Mouse (Mus musculus) ovary, adult 18-20 months (tissue): ENCODE data around the gene Arsj.

Experiments
- DNase-seq: peaks from one replicate; pipeline ENCODE4 v3.0.0; 2022; ENCODE audit warnings: low spot score, mixed read lengths

Gene Arsj

GRCm38 (mm10) chr3:126402836-126403235 is 39.4 kb downstream of the Arsj start:
- no peak for DNase-seq

- DNase-seq = no peak
Observed at GRCm38 (mm10) chr3:126404199-126404598, 40.7 kb downstream of the Arsj start.

DNA sequence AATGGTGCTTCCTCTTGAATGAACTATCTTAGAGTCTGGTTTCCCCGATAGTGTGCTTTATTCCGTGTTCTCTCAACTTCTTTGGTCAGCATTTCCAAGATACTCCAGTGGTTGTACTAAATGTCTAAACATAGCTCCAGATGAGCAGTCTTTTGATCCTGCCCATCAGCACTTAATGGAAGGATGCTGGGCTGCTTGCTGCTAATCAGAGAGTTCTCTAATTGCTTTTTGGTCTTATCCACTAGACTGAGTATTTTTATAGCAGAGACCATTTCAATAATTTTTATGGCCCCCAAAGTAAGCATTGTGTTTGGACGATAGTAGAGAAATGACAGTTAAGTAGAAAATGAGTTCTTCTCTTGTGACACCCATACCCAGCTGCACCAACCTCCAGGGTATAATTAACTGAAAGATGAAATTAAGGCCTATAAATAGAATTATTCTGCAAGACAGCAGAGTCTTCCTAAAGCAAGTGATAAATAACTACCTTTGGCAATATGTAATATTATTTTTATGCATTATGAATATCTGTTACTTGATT is 67.1 kb downstream of the Arsj start:
- no peak for DNase-seq

DNA sequence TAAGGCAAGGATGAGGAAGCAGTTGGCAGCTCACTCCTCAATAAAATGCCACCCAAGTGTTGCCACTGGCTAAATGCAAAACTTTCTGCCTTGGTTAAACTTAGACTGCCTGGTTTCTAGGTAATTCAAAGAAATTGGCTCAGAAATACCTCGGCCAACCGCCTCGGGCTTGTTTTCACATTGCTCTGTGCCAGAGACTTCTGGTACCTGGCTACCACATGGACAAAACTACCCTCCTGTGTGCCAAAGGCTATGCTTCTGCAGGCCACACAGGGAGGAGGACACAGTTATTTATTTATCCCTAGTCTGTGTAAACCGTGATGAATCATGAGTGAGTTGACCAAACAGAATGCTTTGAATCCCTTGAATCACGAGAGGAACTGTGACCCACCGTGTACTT is 75.8 kb downstream of the Arsj start:
- no peak for DNase-seq

DNA sequence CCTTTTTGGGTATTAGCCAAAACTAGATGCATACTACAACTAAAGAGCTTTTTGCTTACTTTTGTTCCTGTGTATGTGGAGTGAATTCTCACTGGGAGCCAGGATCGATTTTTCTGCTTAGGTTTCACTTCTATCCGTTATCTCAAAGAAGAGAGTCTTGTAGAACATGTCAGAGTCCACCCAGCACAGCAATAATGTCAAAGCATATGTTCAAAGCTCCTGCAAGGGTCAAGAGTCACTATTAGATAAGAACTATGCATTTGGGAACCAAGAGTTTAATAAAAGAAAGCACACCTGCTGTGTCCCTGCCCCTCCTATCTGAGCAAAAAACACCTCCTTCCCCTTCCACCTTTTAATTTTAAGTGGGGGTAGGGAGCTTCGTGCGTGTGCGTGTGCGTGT is 85.6 kb downstream of the Arsj start:
- DNase-seq = no peak

DNA sequence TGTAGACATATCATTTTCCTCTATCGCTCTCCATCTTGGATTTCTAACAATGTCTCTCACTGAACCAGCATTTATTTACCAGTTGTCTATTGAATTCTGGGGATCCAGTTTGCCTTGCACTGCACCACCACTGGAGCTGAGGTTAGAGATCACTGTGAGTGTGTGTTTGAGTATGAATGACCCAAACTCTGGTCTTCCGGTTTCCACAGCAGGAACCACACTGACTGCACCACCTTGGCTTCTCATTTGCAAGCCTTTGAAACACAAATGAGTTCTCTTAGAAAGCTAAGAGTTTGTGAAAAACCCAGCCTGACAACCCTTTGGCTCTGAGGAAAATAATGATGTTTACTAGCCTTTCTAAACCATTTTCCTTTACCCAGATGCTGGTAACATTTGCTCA is 86.0 kb downstream of the Arsj start:
- no peak for DNase-seq

DNA sequence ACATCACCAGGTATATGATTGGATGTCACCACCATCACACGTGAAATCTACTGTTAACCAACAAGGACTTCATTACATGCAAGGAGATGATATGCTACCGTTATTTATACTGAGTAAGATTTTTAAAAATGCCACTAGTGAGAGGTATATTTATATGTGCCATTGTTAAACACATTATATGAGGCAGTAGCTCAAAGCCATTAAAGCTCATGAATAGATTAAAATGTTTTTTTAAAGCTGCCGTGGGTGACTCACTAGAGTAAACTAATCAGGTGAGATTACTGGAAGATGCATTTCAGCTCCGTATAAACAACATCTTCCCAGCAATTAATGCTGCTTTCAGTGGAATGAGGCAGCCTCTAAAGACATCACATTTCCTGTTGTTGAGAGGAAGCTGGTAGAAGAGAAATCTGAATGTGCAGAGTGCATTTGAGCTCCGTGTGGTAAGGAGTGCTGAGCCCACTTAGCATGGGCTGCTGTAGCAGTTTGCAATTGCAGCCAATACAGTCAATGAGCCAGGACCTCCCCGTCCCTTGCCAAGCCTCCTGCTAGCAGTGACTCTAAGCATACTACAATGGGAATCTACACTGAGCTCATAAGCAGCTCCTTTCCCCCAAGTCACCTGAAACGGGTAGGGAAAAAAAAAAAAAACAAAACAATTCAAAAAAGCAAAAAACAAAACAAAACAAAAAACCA is 92.5 kb downstream of the Arsj start:
- no peak for DNase-seq

GRCm38 (mm10) chr3:126463119-126463815 is 99.8 kb downstream of the Arsj start:
- no peak for DNase-seq

DNA sequence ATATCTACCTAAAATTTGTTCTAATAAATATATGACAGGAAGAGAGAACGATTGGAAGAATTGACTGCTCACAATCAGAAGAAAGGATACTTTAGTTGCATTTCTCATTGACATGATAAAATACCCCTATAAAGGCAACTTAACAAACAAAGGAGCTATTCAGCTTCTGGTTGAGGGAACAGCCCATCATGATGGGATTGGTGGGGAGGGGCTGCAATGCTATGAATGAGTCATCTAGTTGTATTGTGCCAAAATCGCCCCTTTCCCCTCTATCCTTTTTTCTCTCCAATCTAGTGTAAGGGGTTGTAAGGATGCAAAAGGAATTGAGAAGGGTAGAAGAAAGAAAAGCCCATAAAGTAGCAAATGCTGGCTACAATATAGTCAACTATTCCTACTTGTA is 100.8 kb downstream of the Arsj start:
- DNase-seq = no peak
